Mouse (Mus musculus) erythroblast, adult 5-6 weeks (primary cell): Measurements from ENCODE around the gene Treml4. TPM values are rescaled to one million over a fixed set of nuclear protein-coding genes. Genes with fewer than 3 reads are reported as not detected.
"Not testable (repeated sequence)": the region's sequence is repeated elsewhere in the genome, so short reads cannot be mapped to it uniquely, and the experiment has no call there.

Experiments
- ATAC-seq: replicated peaks from 2 replicates; pipeline ENCODE4 v1.8.0; 2016; ENCODE audit warnings: moderate number of reproducible peaks, mild to moderate bottlenecking, moderate TSS enrichment, inconsistent platforms; ENCODE audit not compliant: poor library complexity, low FRiP score, severe bottlenecking
- total RNA-seq, 2 experiments: library from RNA; stranded (forward) in 1 of 2; stranded (reverse) in 1 of 2; fragments of 150-400 nt in 1 of 2; fragments of 200-764, 138-1000 nt in 1 of 2; gene quantifications; 2 replicates each; pipeline versions ENCODE4 v1.2.3 to v1.2.4; 2015 to 2017; ENCODE audit warnings: low replicate concordance in 2 of 2

Gene Treml4
- total RNA-seq, 2 experiments from 2014 or later = 5.4 to 8.1 TPM

- peak; percentile 92 for ATAC-seq
These were observed 8.1 kb downstream of the Treml4 start for GRCm38 (mm10) chr17:48272158-48272557.

DNA sequence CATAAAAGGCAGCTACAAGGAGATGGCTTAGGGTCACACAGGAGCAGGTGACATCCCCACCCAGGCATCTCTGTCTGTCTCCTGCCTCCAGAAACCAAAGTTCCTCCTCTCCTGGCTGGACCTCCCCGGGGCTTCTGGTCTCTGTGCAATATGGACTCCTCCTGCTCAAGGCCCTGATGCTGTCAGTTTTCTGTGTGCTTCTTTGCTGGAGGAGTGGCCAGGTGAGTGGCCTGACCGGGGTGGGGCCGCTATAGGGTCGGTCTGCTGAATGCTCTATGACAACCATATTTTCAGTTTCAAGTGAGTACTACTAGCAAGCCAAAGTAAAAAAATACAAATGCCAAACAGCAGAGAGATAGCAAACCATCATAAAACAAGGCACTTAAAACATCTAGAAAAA, 8.5 kb downstream of the Treml4 start:
- ATAC-seq = peak; percentile 40

- no peak for ATAC-seq
These were observed 10.0 kb downstream of the Treml4 start for GRCm38 (mm10) chr17:48274098-48274497.

- ATAC-seq = peak; percentile 64
These were observed 10.8 kb downstream of the Treml4 start for GRCm38 (mm10) chr17:48274885-48275284.

GRCm38 (mm10) chr17:48275736-48276135, 11.6 kb downstream of the Treml4 start:
- no peak for ATAC-seq

- ATAC-seq = no peak
These were observed 14.3 kb downstream of the Treml4 start for GRCm38 (mm10) chr17:48278381-48278780.

GRCm38 (mm10) chr17:48279002-48279401, 14.9 kb downstream of the Treml4 start:
- no peak for ATAC-seq

DNA sequence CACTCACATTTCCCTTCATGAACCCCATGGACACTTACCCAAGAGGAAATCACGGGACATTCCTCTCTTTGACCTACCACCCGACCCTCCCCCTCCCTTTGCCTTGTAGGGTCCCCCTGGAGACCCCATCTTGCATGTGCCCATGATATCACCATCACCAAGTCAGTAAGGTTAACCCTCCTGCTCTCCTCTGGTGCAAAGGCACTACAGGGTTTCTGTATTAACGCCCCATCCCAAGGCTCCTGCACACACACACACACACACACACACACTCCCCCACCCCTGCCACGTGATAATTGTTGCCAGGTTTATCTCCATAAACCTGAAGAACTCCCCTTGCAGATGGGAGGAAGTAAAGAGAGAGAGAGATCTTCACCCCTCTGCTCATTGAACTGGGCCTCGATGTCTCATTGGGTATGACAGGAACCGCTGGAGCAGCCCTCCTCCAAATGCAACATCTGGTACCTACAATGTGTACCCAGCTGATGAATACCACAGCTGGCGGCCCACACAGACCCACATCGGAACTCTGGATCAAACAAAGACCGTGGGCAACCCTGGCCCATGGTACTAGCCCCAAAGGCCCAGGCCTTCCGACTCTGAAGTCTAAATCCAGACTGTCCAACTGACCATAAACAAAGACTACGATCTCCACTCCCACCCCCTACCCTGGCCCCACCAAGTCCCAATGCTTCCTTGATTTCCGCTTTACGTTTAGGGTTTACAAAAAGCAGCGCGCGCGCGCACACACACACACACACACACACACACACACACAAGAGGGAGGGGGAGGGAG, 17.0 kb downstream of the Treml4 start:
- ATAC-seq = peak; percentile 56; the same call in 1 of the 2 replicates

DNA sequence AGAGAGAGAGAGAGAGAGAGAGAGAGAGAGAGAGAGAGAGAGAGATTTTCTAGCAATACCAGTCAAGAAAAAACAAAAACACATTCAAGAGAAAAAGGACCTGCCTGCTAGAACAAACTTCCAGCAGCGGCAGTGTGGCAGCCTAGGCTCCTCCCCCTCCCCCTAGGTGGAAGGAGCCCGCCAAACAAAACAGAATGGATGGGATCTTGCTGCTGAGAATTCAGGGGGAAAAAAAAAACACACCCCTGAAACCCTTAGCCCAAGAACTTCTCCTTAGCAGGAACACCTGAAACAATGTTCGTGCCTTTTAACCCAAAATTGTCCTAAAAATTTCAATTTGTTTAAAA, 17.6 kb downstream of the Treml4 start:
- peak; percentile 90 for ATAC-seq

- ATAC-seq = no peak
These were observed 22.7 kb downstream of the Treml4 start for GRCm38 (mm10) chr17:48286765-48287164.

- ATAC-seq = peak; percentile 67; the same call in 1 of the 2 replicates
These were observed 23.2 kb downstream of the Treml4 start for GRCm38 (mm10) chr17:48287276-48287675.

DNA sequence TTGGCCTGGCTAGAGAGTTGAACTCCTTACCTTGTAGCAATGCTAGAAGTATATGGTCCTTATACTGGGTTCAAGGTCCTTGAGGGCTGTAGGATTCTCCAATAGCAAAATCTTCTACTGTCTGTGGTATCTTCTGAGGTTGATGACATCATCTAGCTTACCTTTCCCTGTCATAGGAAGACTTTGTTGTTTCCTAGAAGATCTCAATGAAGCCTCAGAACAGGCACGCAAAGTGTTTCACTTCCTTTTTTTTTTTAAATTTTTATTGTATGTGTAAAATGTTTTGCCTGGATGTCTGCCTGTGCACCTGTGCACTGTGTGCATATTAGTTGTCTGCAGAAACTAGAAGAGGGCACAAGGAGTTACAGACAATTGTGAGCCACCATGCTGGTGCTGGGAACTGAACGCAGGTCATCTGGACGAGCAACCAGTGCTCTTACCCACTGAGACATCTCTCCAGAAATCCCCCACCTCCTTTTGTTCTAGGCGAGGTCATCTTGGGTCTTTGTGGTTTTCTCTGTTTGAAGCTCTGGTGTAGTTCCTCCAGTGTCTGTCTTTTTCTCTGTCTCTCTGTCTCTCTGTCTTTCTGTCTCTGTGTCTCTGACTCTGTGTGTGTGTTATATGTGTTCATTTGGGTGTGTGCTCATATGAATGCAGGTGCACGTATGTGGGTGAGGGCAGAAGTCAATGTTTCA, 29.6 kb downstream of the Treml4 start:
- ATAC-seq = no peak

DNA sequence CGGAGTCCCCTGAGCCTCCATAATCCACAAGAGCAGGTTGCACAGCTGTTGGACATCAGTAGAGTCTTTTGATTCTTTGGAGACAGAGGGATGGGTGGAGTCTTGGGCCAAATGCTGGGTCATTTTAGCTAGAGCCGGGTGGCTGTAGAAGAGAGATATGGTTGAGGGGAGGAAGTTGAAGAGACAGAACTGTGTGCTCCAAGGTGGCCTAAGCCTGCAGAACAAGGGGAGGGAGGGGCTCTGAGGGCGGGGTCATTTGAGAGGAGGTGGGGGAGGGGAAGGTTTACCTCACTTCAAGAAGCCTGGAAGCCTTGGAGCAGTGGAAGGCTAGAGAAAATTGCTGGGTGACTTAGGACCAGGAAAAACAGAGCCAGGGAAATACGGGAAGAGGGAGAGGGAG, 35.1 kb downstream of the Treml4 start, which contains the start of gene Treml2:
Treml2 (plus strand) TSS at position 296 of the 400 bp plus-strand sequence.
- peak; percentile 70 for ATAC-seq

- no peak for ATAC-seq
These were observed 35.7 kb downstream of the Treml4 start for GRCm38 (mm10) chr17:48299756-48300155.

- peak; percentile 51; the same call in 1 of the 2 replicates for ATAC-seq
These were observed 36.1 kb downstream of the Treml4 start for GRCm38 (mm10) chr17:48300199-48300598.

DNA sequence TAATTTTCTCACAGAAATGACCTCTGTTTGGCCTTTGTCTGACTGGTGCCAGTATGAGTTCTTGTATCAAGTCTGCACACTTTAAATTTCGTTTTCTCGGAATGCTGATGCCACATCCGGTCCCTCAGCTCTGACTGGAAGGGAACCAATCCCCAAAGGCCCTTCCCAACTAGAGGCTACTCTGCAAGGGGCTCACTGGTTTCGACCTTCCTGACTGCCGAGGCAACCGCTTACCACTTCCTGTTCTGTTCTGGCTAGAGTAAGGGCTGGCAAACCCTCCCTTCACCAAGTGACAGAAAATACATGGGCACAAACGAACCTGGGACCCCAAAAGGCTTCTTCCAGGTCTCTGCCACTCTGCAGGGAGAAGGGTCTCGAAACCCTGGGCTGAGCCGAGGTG, 36.8 kb downstream of the Treml4 start:
- ATAC-seq = no peak

DNA sequence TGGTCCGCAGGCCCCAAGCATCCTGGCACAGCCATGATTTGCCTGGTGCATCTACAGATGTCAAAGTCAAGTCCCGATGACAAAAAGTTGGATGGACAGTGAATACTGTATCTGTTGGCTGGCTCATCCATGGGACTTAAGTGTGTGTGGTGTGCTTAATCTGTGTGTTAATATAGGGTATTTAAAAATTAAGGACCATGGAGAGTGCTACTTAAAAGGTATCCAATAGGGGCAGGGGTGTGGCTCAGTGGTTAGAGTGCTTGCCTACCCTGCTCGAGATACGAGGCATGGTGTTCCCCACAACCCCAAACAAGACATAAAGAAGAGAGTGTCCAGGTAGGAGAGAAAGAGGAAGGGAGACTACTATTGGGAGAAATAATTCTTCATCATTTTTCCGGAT, 37.7 kb downstream of the Treml4 start:
- no peak for ATAC-seq

GRCm38 (mm10) chr17:48312124-48312523, 48.0 kb downstream of the Treml4 start:
- no peak for ATAC-seq

DNA sequence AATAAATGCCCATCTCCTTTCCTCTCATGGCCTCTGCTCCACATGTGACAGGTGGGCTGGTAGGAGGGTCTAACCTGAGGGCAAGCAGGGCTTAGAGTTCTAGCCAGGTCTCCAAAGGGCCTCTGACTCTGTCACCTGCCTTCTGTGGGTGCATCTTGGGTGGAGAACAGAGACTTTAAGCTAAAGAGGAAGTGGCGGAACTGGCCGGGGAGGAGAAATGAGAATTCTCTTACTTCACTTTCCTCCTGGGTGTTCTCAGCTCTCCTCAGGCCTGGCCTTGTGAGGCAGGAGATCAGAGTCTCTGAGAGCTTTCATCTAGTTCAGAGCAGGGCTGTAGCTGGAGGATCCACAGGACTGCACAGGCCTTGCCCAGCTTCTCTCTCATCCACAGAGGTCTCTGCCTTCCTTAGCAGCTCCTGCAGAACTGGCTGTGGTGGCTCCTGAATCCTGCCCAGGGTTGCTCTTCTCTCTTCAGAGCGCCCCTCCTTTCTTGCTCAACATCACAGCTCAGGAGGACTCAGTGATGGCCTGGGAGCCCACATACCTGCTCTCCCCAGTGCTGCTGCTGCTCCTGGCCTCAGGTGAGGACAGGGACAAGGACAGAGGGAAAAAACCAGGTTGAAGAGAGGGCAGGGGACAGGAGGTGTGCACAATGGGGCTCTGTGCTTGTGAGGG, 51.9 kb downstream of the Treml4 start, which contains the start of gene B430306N03Rik:
B430306N03Rik (plus strand) TSS at position 237 of the 675 bp plus-strand sequence.
- not testable (repeated sequence) for ATAC-seq

DNA sequence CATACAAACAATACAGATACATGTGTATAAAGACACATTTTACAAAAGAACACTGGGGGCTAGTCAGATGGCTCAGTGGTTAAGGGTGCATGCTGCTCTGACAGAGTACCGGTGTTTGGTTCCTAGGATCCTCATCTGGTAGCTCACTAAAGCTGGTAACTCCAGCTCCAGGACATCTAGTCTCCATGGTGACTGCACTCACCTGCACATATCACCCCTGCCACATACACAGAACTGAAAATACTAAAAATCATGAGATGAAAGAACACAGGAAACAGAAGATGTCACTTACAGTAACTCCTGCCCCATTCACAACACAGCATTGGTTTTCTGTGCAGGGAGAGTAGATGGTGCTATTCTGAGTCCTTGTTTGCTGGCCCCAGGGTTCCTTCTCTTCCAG, 54.6 kb downstream of the Treml4 start:
- ATAC-seq = no peak
